Mouse (Mus musculus) layer of hippocampus, postnatal 25 days (tissue): ENCODE results near the gene Dolpp1. TPM values are rescaled to one million over a fixed set of nuclear protein-coding genes. Genes with fewer than 3 reads are reported as not detected.
A peak's percentile ranks its signal among the peaks of the same experiment; 100 is the strongest.

ENCODE experiments used
- DNase-seq, 2 experiments: peaks; one replicate each; pipeline ENCODE4 v3.0.0; 2022; ENCODE audit warnings: mixed read lengths in 2 of 2, low spot score in 1 of 2; ENCODE audit errors: extremely low spot score in 1 of 2
- total RNA-seq, 2 experiments: library from RNA; stranded (reverse); gene quantifications; 2 replicates each; pipeline ENCODE4 v1.2.3; 2021

The Dolpp1 gene
- total RNA-seq, 2 experiments from 2014 or later, result 25.1 to 27.5 TPM

GRCm38 (mm10) chr2:30375893-30376292, 16.2 kb upstream of the Dolpp1 start:
- no peak for DNase-seq

- no peak for DNase-seq
These were observed 14.3 kb upstream of the Dolpp1 start for GRCm38 (mm10) chr2:30377721-30378120.

GRCm38 (mm10) chr2:30379307-30379706, 12.7 kb upstream of the Dolpp1 start:
- no peak for DNase-seq

- no peak for DNase-seq
These were observed 11.3 kb upstream of the Dolpp1 start for GRCm38 (mm10) chr2:30380564-30381376.

GRCm38 (mm10) chr2:30381377-30381725, 10.7 kb upstream of the Dolpp1 start:
- DNase-seq, result no peak

GRCm38 (mm10) chr2:30384814-30385213, 7.2 kb upstream of the Dolpp1 start:
- no peak for DNase-seq

- DNase-seq, result no peak
These were observed 6.5 kb upstream of the Dolpp1 start for GRCm38 (mm10) chr2:30385591-30385990.

- DNase-seq, result no peak
These were observed 5.1 kb upstream of the Dolpp1 start for GRCm38 (mm10) chr2:30386913-30387312.

- DNase-seq, result no peak
These were observed 3.1 kb upstream of the Dolpp1 start for GRCm38 (mm10) chr2:30389000-30389399.

- DNase-seq, result peak; percentile 37 to 51
These were observed 719 bp downstream of the Dolpp1 start for GRCm38 (mm10) chr2:30392577-30393369.

- DNase-seq, result no peak
These were observed 1.3 kb downstream of the Dolpp1 start for GRCm38 (mm10) chr2:30393370-30393656.

- DNase-seq, result no peak
These were observed 3.7 kb downstream of the Dolpp1 start for GRCm38 (mm10) chr2:30395757-30396156.

- DNase-seq, result no peak
These were observed 4.2 kb downstream of the Dolpp1 start for GRCm38 (mm10) chr2:30396246-30396645.

- DNase-seq, result no peak
These were observed 6.0 kb downstream of the Dolpp1 start for GRCm38 (mm10) chr2:30397986-30398512.

- DNase-seq, result no peak
These were observed 7.4 kb downstream of the Dolpp1 start for GRCm38 (mm10) chr2:30399191-30400171.

GRCm38 (mm10) chr2:30401581-30401980, 9.5 kb downstream of the Dolpp1 start:
- DNase-seq, result no peak

- DNase-seq, result no peak
These were observed 10.3 kb downstream of the Dolpp1 start for GRCm38 (mm10) chr2:30402351-30402826.

GRCm38 (mm10) chr2:30402843-30403242, 10.8 kb downstream of the Dolpp1 start:
- DNase-seq, result no peak

- no peak for DNase-seq
These were observed 11.8 kb downstream of the Dolpp1 start for GRCm38 (mm10) chr2:30403870-30404269.

- DNase-seq, result no peak
These were observed 15.2 kb downstream of the Dolpp1 start for GRCm38 (mm10) chr2:30407221-30407620.
